Mouse (Mus musculus): Measurements from ENCODE around the gene Pgghg.

The Pgghg gene

GRCm38 (mm10) chr7:140990185-140990584, 49.0 kb downstream of the Pgghg start:
- no peak for DNase-seq (ENCODE audit: low spot score in 2 of 2)

- no peak for DNase-seq (ENCODE audit: low spot score in 2 of 2)
These were observed 49.4 kb downstream of the Pgghg start for GRCm38 (mm10) chr7:140990622-140991021.

- DNase-seq (ENCODE audit: low spot score in 2 of 2) = no peak
These were observed 50.0 kb downstream of the Pgghg start for GRCm38 (mm10) chr7:140991117-140991689.
